Mouse (Mus musculus) gastrocnemius, postnatal 14 days (tissue): ENCODE data around the gene Slc25a27. TPM values are rescaled to one million over a fixed set of nuclear protein-coding genes. Genes with fewer than 3 reads are reported as not detected.
A peak's percentile ranks its signal among the peaks of the same experiment; 100 is the strongest.

Experiments used
- DNase-seq: peaks from one replicate; pipeline ENCODE4 v3.0.0; 2021; ENCODE audit warnings: mixed read lengths
- intact Hi-C: fragments of 180-260 bp; cut with DNase I; formaldehyde crosslinking; loops from one replicate; pipeline ENCODE4 v1.15.1; 2025; ENCODE audit warnings: low total_unique reads
- long read RNA-seq, 2 experiments: library from polyadenylated mRNA; stranded (forward); transcript quantifications; one replicate each; pipeline ENCODE4 v2.0.0; 2021
- total RNA-seq, 2 experiments: library from RNA; stranded (reverse); gene quantifications; 2 replicates each; pipeline ENCODE4 v1.2.3; 2021

The Slc25a27 gene
- 1 to 10 TPM; 2.5 to 3.7 TPM for total RNA-seq
- long read RNA-seq, experiment 1, partial matches to known transcripts = 0 of 3 reads
- long read RNA-seq, experiment 1, other reads (novel, unspliced or antisense) = 2 of 3 reads
- long read RNA-seq, experiment 2, partial matches to known transcripts = 1 of 4 reads
- long read RNA-seq, experiment 2, other reads (novel, unspliced or antisense) = 3 of 4 reads

GRCm38 (mm10) chr17:43666576-43667289 is at the start of gene Slc25a27:
Gene Slc25a27 (minus strand): TSS chr17:43667214.
- intact Hi-C loops = no loop called here
- peak; percentile 83 for DNase-seq

DNA sequence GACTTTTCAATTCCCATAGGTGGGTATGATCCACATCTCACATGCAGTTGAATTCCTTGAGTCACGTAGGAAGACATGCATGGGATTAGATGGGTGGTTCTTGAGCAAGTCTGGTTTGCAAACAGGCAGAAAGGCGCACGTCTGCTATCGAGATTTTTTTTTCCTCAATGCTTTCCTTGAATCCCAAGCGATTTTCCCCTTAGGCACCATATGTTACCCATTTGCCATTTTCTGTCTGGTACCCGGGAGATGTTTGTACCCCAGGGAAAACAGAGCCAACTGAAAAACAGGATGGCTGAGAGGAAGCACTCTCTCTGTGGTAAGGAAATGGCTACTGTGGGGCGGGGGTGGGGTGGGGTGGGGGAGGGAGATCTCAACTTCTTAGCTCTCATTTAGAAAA is 49.6 kb upstream of the Slc25a27 start:
- intact Hi-C loops = no loop called here
- DNase-seq = no peak

DNA sequence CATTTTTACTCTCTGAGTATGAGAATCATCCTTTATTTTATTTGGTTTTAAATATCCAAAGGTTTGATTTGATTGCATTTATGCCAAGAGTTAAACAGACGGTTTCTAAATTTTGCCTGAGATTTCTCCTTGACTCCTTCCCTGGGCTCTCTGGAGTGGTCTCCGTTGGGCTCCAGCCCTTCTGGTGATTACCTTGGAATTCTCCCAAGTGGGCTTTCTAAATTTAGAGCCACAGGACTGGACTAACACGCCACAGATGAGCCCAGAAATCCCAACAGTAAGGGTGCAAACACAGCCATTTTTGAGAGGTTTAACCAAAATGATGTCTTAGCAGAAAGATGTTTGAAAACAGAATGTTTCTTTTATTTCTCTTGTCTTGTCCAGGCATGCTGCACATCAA is 47.2 kb upstream of the Slc25a27 start:
- intact Hi-C loops = no loop called here
- DNase-seq = no peak

- intact Hi-C loops = no loop called here
- DNase-seq = no peak
Observed at GRCm38 (mm10) chr17:43711557-43712352, 44.7 kb upstream of the Slc25a27 start.

DNA sequence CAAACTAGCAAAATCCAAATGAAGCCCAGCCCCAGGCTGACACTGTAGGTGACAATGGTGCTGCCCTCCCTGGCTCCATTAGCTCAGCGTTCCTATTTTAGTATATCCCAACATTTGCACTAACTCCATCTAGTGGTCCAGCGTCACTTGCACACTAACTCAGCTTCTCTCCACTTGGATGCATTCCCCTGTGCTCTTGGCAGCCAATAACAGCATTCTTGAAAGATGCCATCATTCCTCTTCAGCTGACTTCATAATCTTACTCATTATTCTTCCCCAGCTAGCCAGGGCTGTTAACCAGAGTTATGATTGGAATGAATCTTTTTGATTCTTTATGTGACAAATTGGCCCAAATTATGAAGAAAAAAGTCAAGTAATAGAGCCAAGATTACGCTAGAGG is 40.2 kb upstream of the Slc25a27 start:
- intact Hi-C loops = loop anchor here (10.0 kb wide), 1 partner anchor 88 kb away; no protein-coding TSS in a partner anchor
- peak; percentile 28 for DNase-seq

- no peak for DNase-seq
- intact Hi-C loops = loop anchor here (10.0 kb wide), 1 partner anchor 88 kb away; no protein-coding TSS in a partner anchor
Observed at GRCm38 (mm10) chr17:43706749-43707148, 39.7 kb upstream of the Slc25a27 start.

DNA sequence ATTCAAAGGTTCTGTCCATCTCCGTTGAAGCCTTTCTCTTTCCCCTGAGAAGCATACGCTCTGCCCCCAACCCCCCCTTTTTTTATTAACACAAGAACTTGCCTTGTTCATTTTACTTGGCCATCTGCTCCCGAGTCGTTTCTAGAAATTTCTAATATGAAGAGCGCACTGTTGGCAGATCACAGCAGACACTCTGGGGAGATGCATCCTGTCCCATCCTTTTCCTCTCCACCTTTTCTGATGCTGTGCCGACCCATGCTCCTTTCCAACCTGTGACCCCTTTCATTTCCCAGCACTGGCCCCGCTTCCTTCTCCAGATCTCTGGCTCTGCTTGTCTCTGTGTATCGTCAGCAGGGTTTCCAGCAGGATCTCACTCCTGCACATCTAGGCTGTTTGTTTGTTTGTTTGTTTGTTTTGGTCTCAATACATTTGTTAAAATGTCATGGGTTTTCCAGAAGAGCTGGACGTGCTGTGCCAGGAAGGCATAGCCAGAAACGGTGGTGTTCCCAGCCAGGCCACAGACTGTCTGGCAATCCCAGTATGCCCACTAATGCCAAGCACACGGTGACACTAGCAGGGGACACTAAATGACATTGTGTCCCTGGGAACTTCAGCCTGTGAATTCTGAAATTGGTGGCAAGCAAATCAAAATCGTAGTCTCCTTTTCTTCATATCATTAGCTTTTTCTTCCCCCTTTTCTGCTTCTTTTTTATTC is 37.4 kb upstream of the Slc25a27 start:
- intact Hi-C loops = loop anchor here (5.0 to 10.0 kb wide), 2 partner anchors 90 to 168 kb away; no protein-coding TSS in a partner anchor
- DNase-seq = no peak

DNA sequence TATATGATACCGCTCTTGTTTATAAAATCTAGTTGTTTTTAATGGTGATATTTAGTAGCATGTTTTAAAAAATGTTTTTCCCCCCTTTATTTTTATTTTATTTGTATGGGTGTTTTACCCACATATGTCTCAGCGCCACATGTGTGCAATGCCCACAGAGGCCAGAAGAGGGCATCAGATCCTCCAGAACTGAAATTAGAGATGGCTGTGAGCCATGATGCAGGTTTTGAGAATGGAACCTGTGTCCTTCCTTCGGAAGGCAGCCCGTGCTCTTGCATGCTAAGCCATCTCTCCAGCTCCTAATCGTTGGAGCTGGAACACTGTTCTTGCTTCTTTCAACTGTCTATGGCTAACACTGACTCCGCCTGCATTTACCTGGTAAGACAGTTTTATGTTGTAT is 34.0 kb upstream of the Slc25a27 start:
- intact Hi-C loops = loop anchor here (5.0 to 10.0 kb wide), 2 partner anchors 94 to 171 kb away; no protein-coding TSS in a partner anchor
- peak; percentile 37 for DNase-seq

- DNase-seq = peak; percentile 57
- intact Hi-C loops = no loop called here
Observed at GRCm38 (mm10) chr17:43698997-43699649, 32.1 kb upstream of the Slc25a27 start.

GRCm38 (mm10) chr17:43689591-43689990 is 22.6 kb upstream of the Slc25a27 start:
- intact Hi-C loops = no loop called here
- DNase-seq = no peak

DNA sequence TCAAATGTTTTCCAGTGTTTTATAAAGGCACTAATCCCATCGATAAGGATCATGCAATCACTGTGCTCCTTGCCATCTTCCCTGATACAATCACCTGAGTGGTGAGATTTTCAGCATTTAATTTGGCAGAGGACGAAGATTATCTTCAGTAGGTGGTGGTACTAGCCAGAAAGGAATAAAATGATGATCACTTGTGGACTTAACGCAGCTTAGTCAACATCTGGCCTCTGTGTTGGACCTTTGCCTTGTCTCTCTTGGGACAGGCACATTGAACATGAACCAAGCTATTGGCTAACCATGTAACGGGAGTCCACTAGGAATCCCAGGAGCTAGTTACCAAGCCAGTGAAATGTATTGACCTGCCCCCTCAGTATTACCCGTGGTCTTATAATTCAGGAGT is 17.6 kb upstream of the Slc25a27 start:
- intact Hi-C loops = no loop called here
- DNase-seq = no peak

DNA sequence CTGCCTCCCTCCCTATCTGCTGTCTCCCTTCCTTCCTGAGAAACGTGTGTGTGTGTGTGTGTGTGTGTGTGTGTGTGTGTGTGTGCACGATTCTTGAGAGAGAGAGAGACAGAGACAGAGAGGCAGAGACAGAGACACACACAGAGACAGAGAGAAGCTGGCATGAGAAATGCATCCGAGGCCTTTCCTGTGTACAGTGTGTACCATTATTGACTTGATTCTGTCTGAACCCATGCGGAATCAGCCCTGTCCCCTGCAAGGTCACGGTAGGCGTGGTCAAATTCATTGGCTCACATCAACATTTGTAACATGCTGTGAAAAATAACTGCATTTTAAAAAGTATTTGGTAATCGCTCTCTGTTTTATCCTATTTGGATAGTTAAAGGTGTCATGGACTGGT is 17.1 kb upstream of the Slc25a27 start:
- intact Hi-C loops = no loop called here
- DNase-seq = no peak

GRCm38 (mm10) chr17:43677317-43677716 is 10.3 kb upstream of the Slc25a27 start:
- DNase-seq = no peak
- intact Hi-C loops = no loop called here

DNA sequence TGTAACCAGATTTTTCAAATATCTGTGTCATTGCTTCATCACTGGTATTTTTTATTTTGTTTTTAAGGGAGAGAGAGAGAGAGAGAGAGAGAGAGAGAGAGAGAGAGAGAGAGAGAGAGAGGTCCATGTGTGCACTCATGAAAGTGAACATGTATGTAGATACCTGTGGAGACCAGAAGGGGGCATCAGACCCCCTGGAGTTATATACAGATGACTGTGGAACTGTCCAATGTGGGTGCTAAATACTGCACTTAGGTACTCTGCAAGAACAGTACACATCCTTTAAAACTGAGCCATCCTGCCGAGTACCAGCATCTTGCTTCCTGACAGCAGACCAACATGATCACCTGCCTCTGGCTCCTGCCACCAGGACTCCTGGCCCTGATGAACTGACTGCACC is 9.2 kb upstream of the Slc25a27 start:
- intact Hi-C loops = no loop called here
- DNase-seq = no peak

- DNase-seq = no peak
- intact Hi-C loops = no loop called here
Observed at GRCm38 (mm10) chr17:43675228-43675627, 8.2 kb upstream of the Slc25a27 start.

GRCm38 (mm10) chr17:43671907-43672306 is 4.9 kb upstream of the Slc25a27 start:
- DNase-seq = no peak
- intact Hi-C loops = no loop called here

DNA sequence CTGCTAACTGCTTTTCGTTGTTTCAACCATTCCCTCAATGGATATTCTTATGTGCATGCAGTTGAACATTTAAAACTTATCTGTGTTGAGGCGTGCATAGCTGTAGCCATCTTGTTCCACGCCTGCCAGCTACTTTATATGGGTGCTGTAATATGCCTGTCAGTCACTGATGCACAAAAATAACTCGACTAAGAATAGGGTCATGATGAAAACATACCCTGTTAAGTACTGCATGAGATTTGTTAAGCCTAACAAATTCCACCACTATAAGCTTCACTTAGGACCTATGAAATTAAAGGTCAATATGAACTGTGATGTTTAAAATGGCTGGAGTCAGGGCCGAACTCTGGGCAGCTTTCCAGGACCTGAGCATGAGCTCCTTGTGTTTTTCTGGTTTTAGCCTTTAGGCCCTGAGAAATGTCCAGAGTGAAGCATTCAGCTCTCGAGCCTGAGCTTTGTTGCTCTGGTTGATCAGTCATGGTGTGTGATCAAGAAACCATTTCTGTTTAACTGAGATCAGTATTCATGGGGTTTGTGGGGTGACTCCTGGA is 2.2 kb upstream of the Slc25a27 start:
- intact Hi-C loops = no loop called here
- no peak for DNase-seq

DNA sequence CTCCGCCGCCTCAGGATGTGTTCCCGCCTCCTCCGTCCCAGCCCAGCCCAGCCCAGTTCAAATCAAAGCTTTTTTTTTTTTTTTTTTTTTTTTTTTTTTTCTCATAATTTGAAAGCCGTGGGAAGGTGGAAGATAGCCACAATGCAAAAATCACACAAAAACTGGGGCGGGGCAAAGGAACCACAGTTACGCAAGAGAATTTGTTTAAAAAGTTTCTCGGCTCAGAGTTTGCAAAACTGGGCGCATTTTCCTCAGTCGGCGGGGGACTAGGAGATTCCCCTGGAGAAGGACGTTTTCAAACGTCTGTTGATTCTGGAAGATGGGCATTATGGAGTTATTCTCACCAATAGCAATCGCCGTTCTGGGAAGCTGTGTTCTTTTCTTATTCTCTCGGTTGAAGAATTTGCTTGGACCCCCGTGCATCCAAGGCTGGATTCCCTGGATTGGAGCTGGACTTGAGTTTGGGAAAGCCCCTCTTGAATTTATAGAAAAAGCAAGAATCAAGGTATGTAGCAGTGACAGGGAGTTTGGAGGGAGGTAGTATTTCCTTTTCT is 353 bp upstream of the Slc25a27 start, which contains the start of gene Cyp39a1:
Gene Cyp39a1, plus strand, starts transcription at position 136 of the 554 bp plus-strand sequence.
- no peak for DNase-seq
- intact Hi-C loops = no loop called here
